Mouse (Mus musculus): Measurements from ENCODE around the gene Rassf8. TPM values are rescaled to one million over a fixed set of nuclear protein-coding genes. Genes with fewer than 3 reads are reported as not detected.

Rassf8 gene
- polyA plus RNA-seq, 1 experiment from 2014 or later = 4.1 TPM

DNA sequence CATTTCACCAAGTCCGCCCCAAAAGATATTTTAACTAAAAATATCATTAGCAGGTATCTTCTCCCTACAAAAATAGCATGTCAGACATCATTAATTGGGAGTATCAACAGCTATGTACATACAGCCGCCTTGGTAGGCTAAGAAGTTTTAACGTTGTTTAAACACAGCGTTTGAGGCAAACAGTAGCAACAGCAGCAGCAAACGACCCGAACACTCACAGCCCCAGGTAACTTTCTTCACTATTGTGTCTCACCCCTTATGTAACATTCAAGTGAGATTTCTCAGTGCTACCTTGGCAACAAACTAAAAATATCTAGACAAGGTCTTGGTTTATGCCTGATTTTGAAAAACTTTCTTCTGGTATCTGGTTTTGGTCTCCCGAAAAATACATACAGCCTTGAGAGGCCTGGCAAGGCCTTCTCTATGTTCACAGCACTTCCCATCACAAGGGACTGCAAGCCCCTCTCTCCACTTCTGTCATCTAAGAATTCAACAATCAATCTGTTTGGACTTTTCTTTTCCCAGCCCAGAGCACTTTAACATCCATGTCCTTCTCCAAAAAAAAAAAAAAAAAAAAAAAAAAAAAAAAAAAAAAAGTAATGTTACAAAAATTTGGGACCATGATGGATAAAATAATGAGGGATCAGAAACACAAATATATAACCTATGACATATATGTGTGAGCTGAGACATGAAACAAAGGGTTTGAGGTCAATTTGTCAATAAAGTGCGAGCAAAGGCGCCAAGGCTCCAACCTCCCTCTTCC is 115.1 kb downstream of the Rassf8 start:
- no peak overlapping the region for H3K9ac ChIP-seq (ENCODE audit: low read depth, low read length)
- H3K4me1 ChIP-seq (replicated peaks; ENCODE audit: control insufficient read depth, insufficient read depth, low read length) = peaks cover 6% of the 10 kb centered on the region
- DNase-seq (ENCODE audit: low spot score) (no peak), ATAC-seq (replicated peaks; ENCODE audit: low FRiP score) (no peak)
- H3K4me2 ChIP-seq = no peak overlapping the region
- no peak overlapping the region for H3K4me3 ChIP-seq (ENCODE audit: low read depth, low read length)
- H3K9me3 ChIP-seq (ENCODE audit: control insufficient read depth, low read length) = no peaks in the 10 kb centered on the region
- no peak overlapping the region for H3K27ac ChIP-seq (ENCODE audit: low read depth, low read length)
- WGBS = 77% methylated on average over 9 of the region's 9 CpGs
- peaks cover 50% of the 10 kb centered on the region for H3K27me3 ChIP-seq (replicated peaks; ENCODE audit: control insufficient read depth, insufficient read depth, low read length)
- H3K36me3 ChIP-seq (ENCODE audit: control insufficient read depth, insufficient read depth, low read length) = no peaks in the 10 kb centered on the region

DNA sequence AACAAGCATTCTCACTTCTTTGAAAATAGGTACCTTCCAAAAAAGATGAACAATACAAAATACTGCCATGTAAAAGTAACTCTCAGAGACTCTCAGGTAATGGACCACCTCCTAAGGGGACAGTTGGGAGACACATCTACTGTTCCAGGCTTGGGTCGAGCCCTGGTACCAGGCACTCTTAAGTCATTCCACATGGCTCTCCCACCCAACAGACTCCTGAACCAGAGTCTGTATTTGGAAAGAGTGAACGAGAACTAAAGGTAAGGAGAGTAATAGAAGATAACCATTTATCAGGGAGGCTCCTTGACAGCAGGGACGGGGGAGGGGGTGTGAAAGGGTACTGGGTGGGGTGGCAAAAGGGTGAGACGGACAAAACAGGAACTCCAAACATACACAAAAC is 115.8 kb downstream of the Rassf8 start:
- peak overlapping the region; percentile 51 for H3K4me3 ChIP-seq (ENCODE audit: low read depth, low read length)
- peak overlapping the region; percentile 78 for H3K4me2 ChIP-seq
- no peaks in the 10 kb centered on the region for H3K36me3 ChIP-seq (ENCODE audit: control insufficient read depth, insufficient read depth, low read length)
- peaks cover 6% of the 10 kb centered on the region for H3K4me1 ChIP-seq (replicated peaks; ENCODE audit: control insufficient read depth, insufficient read depth, low read length)
- no peak overlapping the region for H3K9ac ChIP-seq (ENCODE audit: low read depth, low read length)
- H3K27me3 ChIP-seq (replicated peaks; ENCODE audit: control insufficient read depth, insufficient read depth, low read length) = peaks cover 57% of the 10 kb centered on the region
- H3K9me3 ChIP-seq (ENCODE audit: control insufficient read depth, low read length) = no peaks in the 10 kb centered on the region
- DNase-seq (ENCODE audit: low spot score) = no peak
- WGBS = 16% methylated on average over 4 of the region's 4 CpGs
- no peak overlapping the region for H3K27ac ChIP-seq (ENCODE audit: low read depth, low read length)
- no peak for ATAC-seq (replicated peaks; ENCODE audit: low FRiP score)

DNA sequence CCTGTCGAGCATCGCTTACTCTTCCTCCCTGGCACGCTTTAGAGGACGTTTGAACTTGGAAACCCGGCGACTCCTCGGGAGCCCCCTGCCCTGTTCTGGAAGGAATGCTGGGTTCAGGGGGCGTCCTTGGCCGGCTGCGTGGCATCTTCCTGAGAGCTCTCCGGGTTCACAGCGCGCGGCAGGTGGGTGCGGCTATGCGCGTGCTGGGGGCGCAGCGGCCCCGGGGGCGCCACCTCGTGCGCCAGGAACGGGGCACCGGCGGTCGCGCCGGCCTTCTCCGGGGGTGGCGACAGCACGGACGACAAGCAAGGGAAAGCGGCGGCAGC is 116.2 kb downstream of the Rassf8 start:
- H3K9me3 ChIP-seq (ENCODE audit: control insufficient read depth, low read length) = no peaks in the 10 kb centered on the region
- no peaks in the 10 kb centered on the region for H3K36me3 ChIP-seq (ENCODE audit: control insufficient read depth, insufficient read depth, low read length)
- H3K27me3 ChIP-seq (replicated peaks; ENCODE audit: control insufficient read depth, insufficient read depth, low read length) = peaks cover 61% of the 10 kb centered on the region
- no peak overlapping the region for H3K27ac ChIP-seq (ENCODE audit: low read depth, low read length)
- H3K4me1 ChIP-seq (replicated peaks; ENCODE audit: control insufficient read depth, insufficient read depth, low read length) = peaks cover 6% of the 10 kb centered on the region
- peak; percentile 40 for DNase-seq (ENCODE audit: low spot score)
- 2% methylated on average over 35 of the region's 35 CpGs for WGBS
- H3K4me2 ChIP-seq = peak overlapping the region; percentile 78
- peak overlapping the region; percentile 51 for H3K4me3 ChIP-seq (ENCODE audit: low read depth, low read length)
- 0 out of 2 replicates have a peak overlapping the region, but pooled peaks have one; percentile 7 for H3K9ac ChIP-seq (ENCODE audit: low read depth, low read length)
- no peak for ATAC-seq (replicated peaks; ENCODE audit: low FRiP score)

DNA sequence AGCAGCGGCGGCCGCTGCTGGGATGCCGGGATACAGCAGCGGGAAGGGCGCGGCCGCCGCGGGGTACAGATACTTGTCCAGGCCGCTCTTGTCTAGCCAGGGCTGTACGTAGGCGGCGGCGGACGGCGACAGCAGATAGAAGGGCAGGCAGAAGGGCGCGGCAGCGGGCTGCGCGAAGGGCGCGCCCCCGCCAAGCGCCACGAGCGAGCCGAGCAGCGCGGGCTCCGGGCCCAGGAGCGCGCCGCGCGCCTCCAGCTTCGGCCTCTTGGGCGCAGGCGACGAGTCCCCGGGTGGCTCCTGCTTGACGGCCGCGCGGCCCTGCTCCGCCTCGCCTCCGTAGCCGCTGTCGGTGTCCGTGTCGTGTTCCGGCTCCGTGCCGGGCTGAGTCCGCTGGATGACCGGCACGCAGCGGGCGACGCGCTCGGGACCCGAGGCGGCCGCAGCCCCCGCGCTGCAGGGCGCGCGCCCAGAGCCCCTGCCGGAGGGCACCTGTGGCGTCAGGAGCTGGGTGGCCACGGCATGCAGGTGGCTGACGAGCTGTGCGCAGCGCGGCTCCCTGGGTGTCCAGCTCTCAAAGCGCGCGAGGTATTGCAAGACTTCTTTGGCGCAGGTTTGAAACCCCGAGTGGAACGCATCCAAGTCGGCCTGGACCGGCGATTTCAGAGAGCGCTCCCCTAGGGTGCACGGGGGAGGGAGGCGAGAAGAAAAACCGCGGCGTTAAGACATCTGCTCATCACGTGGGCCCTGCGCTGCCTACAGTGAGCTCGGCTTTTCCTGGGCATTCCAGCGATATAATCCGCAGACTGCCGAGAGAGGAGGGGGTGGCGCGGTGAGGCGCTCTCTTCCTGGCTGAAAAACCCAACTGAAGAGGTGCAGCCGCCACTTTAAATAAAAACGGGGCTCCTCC is 116.8 kb downstream of the Rassf8 start:
- peak overlapping the region; percentile 51 for H3K4me3 ChIP-seq (ENCODE audit: low read depth, low read length)
- H3K9ac ChIP-seq (ENCODE audit: low read depth, low read length) = 0 out of 2 replicates have a peak overlapping the region, but pooled peaks have one; percentile 7
- peaks cover 6% of the 10 kb centered on the region for H3K4me1 ChIP-seq (replicated peaks; ENCODE audit: control insufficient read depth, insufficient read depth, low read length)
- WGBS = under 1% methylated on average over 89 of the region's 105 CpGs
- H3K36me3 ChIP-seq (ENCODE audit: control insufficient read depth, insufficient read depth, low read length) = no peaks in the 10 kb centered on the region
- no peaks in the 10 kb centered on the region for H3K9me3 ChIP-seq (ENCODE audit: control insufficient read depth, low read length)
- peak; percentile 54 for DNase-seq (ENCODE audit: low spot score)
- peak overlapping the region; percentile 78 for H3K4me2 ChIP-seq
- ATAC-seq (replicated peaks; ENCODE audit: low FRiP score) = peak; percentile 67
- H3K27me3 ChIP-seq (replicated peaks; ENCODE audit: control insufficient read depth, insufficient read depth, low read length) = peaks cover 67% of the 10 kb centered on the region
- no peak overlapping the region for H3K27ac ChIP-seq (ENCODE audit: low read depth, low read length)

DNA sequence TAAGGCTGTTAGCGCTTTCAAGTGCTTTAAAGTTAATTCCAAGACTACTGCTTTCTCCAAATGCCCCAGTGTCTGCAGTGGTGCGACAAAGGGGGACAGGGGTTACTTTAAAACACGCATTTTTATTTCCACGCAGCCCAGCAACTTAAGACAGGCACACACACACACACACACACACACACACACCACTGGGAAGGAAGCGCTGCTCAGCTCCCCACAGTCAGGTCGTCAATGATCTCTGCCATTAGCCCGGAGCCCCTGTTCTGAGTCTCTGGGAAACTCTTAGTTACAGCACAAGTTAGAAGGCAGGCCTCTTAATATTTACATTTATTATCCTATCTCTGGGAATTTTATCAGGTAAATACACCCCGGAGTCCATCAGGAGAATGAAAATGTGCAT is 117.6 kb downstream of the Rassf8 start:
- no peak for DNase-seq (ENCODE audit: low spot score)
- H3K27me3 ChIP-seq (replicated peaks; ENCODE audit: control insufficient read depth, insufficient read depth, low read length) = peaks cover 75% of the 10 kb centered on the region
- peak overlapping the region; percentile 51; the same call in 1 of the 2 replicates for H3K4me3 ChIP-seq (ENCODE audit: low read depth, low read length)
- H3K27ac ChIP-seq (ENCODE audit: low read depth, low read length) = no peak overlapping the region
- H3K9me3 ChIP-seq (ENCODE audit: control insufficient read depth, low read length) = no peaks in the 10 kb centered on the region
- H3K9ac ChIP-seq (ENCODE audit: low read depth, low read length) = no peak overlapping the region
- H3K36me3 ChIP-seq (ENCODE audit: control insufficient read depth, insufficient read depth, low read length) = no peaks in the 10 kb centered on the region
- peak overlapping the region; percentile 78 for H3K4me2 ChIP-seq
- no peak for ATAC-seq (replicated peaks; ENCODE audit: low FRiP score)
- 3% methylated on average over 8 of the region's 8 CpGs for WGBS
- H3K4me1 ChIP-seq (replicated peaks; ENCODE audit: control insufficient read depth, insufficient read depth, low read length) = peaks cover 6% of the 10 kb centered on the region

DNA sequence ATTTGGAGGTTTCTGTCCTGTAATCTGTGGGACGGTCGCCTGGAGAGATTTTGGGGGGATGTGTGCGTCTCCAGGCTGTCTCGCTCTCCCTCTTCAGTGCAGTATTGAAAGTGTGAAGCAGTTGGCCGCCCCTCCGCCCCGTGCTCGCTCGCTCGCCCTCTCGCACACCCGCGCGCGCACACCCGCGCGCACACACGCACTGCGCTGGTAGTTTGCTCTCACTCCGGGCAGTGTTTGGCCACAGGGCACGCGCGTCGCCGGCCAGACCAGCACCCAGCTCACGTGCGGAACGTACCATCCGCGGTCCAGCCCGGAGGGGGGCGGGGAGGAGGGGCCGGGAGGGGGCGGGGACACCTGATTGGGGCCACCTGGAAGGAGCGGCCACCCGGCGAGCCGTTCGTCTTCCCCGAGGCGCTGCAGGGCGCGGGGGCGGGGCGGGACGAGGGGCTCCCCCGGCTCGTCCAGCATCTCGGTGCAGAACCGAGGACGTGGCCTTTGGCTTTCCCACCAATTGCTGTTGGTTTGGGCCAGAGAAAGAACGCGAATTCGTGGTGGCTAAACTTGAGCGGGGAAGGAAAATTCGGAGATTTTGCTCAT is 118.8 kb downstream of the Rassf8 start, which contains the start of gene Bhlhe41:
Gene Bhlhe41 (minus strand): TSS at position 270 of the 597 bp plus-strand sequence.
- Histone ChIP-seq H3K4me3 (ENCODE audit: low read depth, low read length) (peak within 1 kb of the TSS; percentile 52), H3K4me2 (peak within 1 kb of the TSS; percentile 76), H3K27me3 (replicated peaks; ENCODE audit: control insufficient read depth, insufficient read depth, low read length) (peaks cover 76% of the 10 kb centered on the region), H3K9ac (ENCODE audit: low read depth, low read length) (peak within 1 kb of the TSS; percentile 17; the same call in 1 of the 2 replicates), H3K27ac (ENCODE audit: low read depth, low read length) (no peak within 1 kb of the TSS), H3K4me1 (replicated peaks; ENCODE audit: control insufficient read depth, insufficient read depth, low read length) (peaks cover 6% of the 10 kb centered on the region), H3K9me3 (ENCODE audit: control insufficient read depth, low read length) (no peaks in the 10 kb centered on the region), H3K36me3 (ENCODE audit: control insufficient read depth, insufficient read depth, low read length) (no peaks in the 10 kb centered on the region)
- peak; percentile 27; the same call in 1 of the 2 replicates for ATAC-seq (replicated peaks; ENCODE audit: low FRiP score)
- DNase-seq (ENCODE audit: low spot score) = peak; percentile 62
- under 1% methylated on average over 50 of the region's 57 CpGs for WGBS

DNA sequence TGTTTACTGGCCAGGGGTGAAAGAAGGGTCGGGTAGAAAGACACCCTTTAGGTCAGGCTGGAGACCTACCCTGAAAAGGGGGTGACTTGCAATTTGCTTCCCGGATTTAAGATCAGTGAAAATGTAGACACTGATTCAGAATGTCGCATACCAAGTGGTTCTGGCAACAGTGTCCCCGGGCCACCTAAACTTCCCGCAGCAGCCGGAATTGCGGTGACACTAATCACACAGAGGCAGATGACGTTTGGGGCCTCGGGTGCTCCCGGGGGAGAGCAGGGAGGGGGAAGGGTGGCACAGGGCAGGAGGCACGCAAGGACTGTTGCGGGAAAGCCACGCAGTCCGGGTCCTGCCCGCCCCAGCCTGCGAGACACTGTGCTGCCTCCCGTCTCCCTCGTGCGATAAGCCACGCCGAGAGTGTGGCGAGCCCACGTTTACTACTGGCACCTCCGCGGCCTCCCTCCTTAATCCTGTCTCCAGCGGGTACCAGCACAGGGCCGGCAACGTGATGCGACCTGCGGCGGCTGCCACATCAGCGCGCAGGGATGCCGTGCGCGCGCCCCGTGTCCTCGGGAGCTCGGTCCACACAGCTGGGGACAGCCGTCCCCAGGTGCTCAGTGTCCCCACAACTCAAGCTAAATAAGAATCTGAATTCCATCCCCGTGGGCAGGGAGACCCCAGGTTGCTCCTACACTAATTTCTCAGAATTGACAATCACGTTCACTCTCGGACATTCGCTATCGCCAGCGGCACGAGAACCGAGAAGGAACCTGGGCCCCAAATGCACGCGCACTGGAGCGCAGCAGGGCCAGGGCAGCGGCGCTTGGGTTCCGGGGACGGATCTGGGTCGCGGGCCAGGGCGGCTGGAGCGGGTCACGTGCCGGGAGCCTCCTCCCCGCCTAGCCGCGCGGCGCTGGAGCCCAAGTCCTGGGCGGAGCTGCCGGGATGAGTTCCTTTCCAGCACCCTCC is 119.6 kb downstream of the Rassf8 start:
- Histone ChIP-seq H3K27ac (ENCODE audit: low read depth, low read length) (no peak overlapping the region), H3K9ac (ENCODE audit: low read depth, low read length) (peak overlapping the region; percentile 17; the same call in 1 of the 2 replicates), H3K36me3 (ENCODE audit: control insufficient read depth, insufficient read depth, low read length) (no peaks in the 10 kb centered on the region), H3K27me3 (replicated peaks; ENCODE audit: control insufficient read depth, insufficient read depth, low read length) (peaks cover 74% of the 10 kb centered on the region), H3K9me3 (ENCODE audit: control insufficient read depth, low read length) (no peaks in the 10 kb centered on the region), H3K4me3 (ENCODE audit: low read depth, low read length) (peak overlapping the region; percentile 52), H3K4me1 (replicated peaks; ENCODE audit: control insufficient read depth, insufficient read depth, low read length) (peaks cover 6% of the 10 kb centered on the region), H3K4me2 (peak overlapping the region; percentile 76)
- ATAC-seq (replicated peaks; ENCODE audit: low FRiP score) = peak; percentile 49; the same call in 1 of the 2 replicates
- WGBS = under 1% methylated on average over 69 of the region's 69 CpGs
- peak; percentile 50 for DNase-seq (ENCODE audit: low spot score)
